Mouse (Mus musculus) ES-E14 (cell line): ENCODE data around the gene Myom1. TPM values are rescaled to one million over a fixed set of nuclear protein-coding genes. Genes with fewer than 3 reads are reported as not detected.

Experiments
- DNase-seq: peaks from one replicate; pipeline ENCODE4 v3.0.0-alpha.2; 2013; ENCODE audit warnings: low read depth, low spot score
- H3K27ac ChIP-seq: 2 replicates; pipeline ENCODE4 v1.5.1; 2012; ENCODE audit warnings: low read depth, mild to moderate bottlenecking, low read length, moderate library complexity, mixed read lengths; ENCODE audit not compliant: poor library complexity, insufficient read depth, severe bottlenecking
- H3K36me3 ChIP-seq: 2 replicates; pipeline ENCODE4 v1.6.1; 2012; ENCODE audit warnings: mild to moderate bottlenecking, low read length, moderate library complexity, mixed read lengths; ENCODE audit not compliant: control insufficient read depth, poor library complexity, insufficient read depth, severe bottlenecking
- H3K4me1 ChIP-seq, 2 experiments: fragments of 150-350 bp in 1 of 2; sonication (generic) in 1 of 2; 2 replicates each; pipeline ENCODE4 v1.6.1; 2012; ENCODE audit warnings: low read length in 2 of 2, mild to moderate bottlenecking in 1 of 2, mixed read lengths in 1 of 2; ENCODE audit not compliant: control insufficient read depth in 2 of 2, insufficient read depth in 2 of 2, poor library complexity in 1 of 2
- H3K4me3 ChIP-seq, 2 experiments: fragments of 150-350 bp in 1 of 2; sonication (generic) in 1 of 2; 2 replicates each; pipeline ENCODE4 v1.5.1; 2012; ENCODE audit warnings: low read length in 2 of 2, low read depth in 1 of 2, mild to moderate bottlenecking in 1 of 2, mixed read lengths in 1 of 2; ENCODE audit not compliant: insufficient read depth in 1 of 2, poor library complexity in 1 of 2, severe bottlenecking in 1 of 2
- H3K9ac ChIP-seq: 2 replicates; pipeline ENCODE4 v1.6.1; 2012; ENCODE audit warnings: low read depth, mild to moderate bottlenecking, low read length, mixed read lengths; ENCODE audit not compliant: poor library complexity, insufficient read depth, severe bottlenecking
- H3K9me3 ChIP-seq: fragments of 150-350 bp; sonication (generic); 2 replicates; pipeline ENCODE4 v1.6.1; 2012; ENCODE audit warnings: low read depth, mild to moderate bottlenecking, low read length; ENCODE audit not compliant: control insufficient read depth, insufficient read depth
- CHD2 ChIP-seq: IDR thresholded peaks from 2 replicates; pipeline ENCODE4 v1.6.1; 2014; ENCODE audit warnings: mild to moderate bottlenecking, low read depth, low read length, inconsistent platforms
- HCFC1 ChIP-seq: IDR thresholded peaks from 2 replicates; pipeline ENCODE4 v1.6.1; 2012; ENCODE audit warnings: low read length, inconsistent platforms, borderline replicate concordance; ENCODE audit not compliant: insufficient read depth
- MAFK ChIP-seq: IDR thresholded peaks from 2 replicates; pipeline ENCODE4 v1.6.1; 2014; ENCODE audit warnings: mild to moderate bottlenecking, low read depth, low read length, inconsistent platforms; ENCODE audit not compliant: insufficient read depth
- ZC3H11A ChIP-seq: IDR thresholded peaks from 2 replicates; pipeline ENCODE4 v1.6.1; 2012; ENCODE audit warnings: low read depth, mild to moderate bottlenecking, inconsistent platforms, low read length, borderline replicate concordance
- ZNF384 ChIP-seq: IDR thresholded peaks from 2 replicates; pipeline ENCODE4 v1.6.1; 2012; ENCODE audit warnings: low read depth, low read length, inconsistent platforms
- in situ Hi-C, 2 experiments: fragments of 600-800 bp; cut with MboI; formaldehyde crosslinking; loops; one replicate each; pipeline ENCODE4 v1.15.1; 2025; ENCODE audit warnings: low sequenced_read_pairs in 2 of 2, inconsistent platforms in 1 of 2; ENCODE audit not compliant: unreplicated experiment in 2 of 2
- total RNA-seq: library from RNA; depleted of rRNA; stranded (reverse); fragments of 300-350 nt; gene quantifications from 2 replicates; pipeline ENCODE4 v1.2.3, GENCODE M21; 2012

Gene Myom1
- total RNA-seq, 1 experiment = 3.3 TPM

GRCm38 (mm10) chr17:71137334-71137721 is 134.9 kb downstream of the Myom1 start:
- in situ Hi-C loops = no loop called here
- H3K4me3 ChIP-seq = no peak overlapping the region
- no peak for DNase-seq
- H3K36me3 ChIP-seq = no peaks in the 10 kb centered on the region
- no peak overlapping the region for H3K27ac ChIP-seq
- H3K9me3 ChIP-seq = no peaks in the 10 kb centered on the region
- TF ChIP-seq MAFK (no peak), CHD2 (no peak), ZNF384 (no peak), HCFC1 (no peak), ZC3H11A (no peak)
- no peak overlapping the region for H3K9ac ChIP-seq
- no peaks in the 10 kb centered on the region for H3K4me1 ChIP-seq

GRCm38 (mm10) chr17:71142068-71142467 is 139.6 kb downstream of the Myom1 start:
- TF ChIP-seq ZC3H11A (no peak), ZNF384 (no peak), MAFK (no peak), HCFC1 (no peak), CHD2 (no peak)
- no peak overlapping the region for H3K4me3 ChIP-seq
- H3K9me3 ChIP-seq = no peaks in the 10 kb centered on the region
- H3K36me3 ChIP-seq = no peaks in the 10 kb centered on the region
- no peak overlapping the region for H3K27ac ChIP-seq
- in situ Hi-C loops = no loop called here
- DNase-seq = no peak
- H3K4me1 ChIP-seq = no peaks in the 10 kb centered on the region
- no peak overlapping the region for H3K9ac ChIP-seq

GRCm38 (mm10) chr17:71143155-71143554 is 140.7 kb downstream of the Myom1 start:
- Histone ChIP-seq H3K36me3 (no peaks in the 10 kb centered on the region), H3K4me3 (no peak overlapping the region), H3K27ac (no peak overlapping the region), H3K9ac (no peak overlapping the region), H3K9me3 (no peaks in the 10 kb centered on the region), H3K4me1 (no peaks in the 10 kb centered on the region)
- no peak for TF ChIP-seq ZNF384
- no peak for TF ChIP-seq CHD2
- no peak for TF ChIP-seq ZC3H11A
- TF ChIP-seq MAFK = no peak
- no peak for TF ChIP-seq HCFC1
- in situ Hi-C loops = no loop called here
- no peak for DNase-seq

- TF ChIP-seq ZC3H11A = no peak
- TF ChIP-seq CHD2 = no peak
- no peak for TF ChIP-seq HCFC1
- TF ChIP-seq MAFK = no peak
- TF ChIP-seq ZNF384 = no peak
- Histone ChIP-seq H3K4me3 (no peak overlapping the region), H3K9ac (no peak overlapping the region), H3K27ac (no peak overlapping the region), H3K36me3 (no peaks in the 10 kb centered on the region), H3K9me3 (no peaks in the 10 kb centered on the region), H3K4me1 (no peaks in the 10 kb centered on the region)
- in situ Hi-C loops = no loop called here
- DNase-seq = no peak
These were observed 142.1 kb downstream of the Myom1 start for GRCm38 (mm10) chr17:71144322-71145116.
